Mouse (Mus musculus) thymus, postnatal 14 days (tissue): Measurements from ENCODE around the gene Asic5.

Source experiments
- DNase-seq: peaks from one replicate; pipeline ENCODE4 v3.0.0; 2021

Asic5 gene

DNA sequence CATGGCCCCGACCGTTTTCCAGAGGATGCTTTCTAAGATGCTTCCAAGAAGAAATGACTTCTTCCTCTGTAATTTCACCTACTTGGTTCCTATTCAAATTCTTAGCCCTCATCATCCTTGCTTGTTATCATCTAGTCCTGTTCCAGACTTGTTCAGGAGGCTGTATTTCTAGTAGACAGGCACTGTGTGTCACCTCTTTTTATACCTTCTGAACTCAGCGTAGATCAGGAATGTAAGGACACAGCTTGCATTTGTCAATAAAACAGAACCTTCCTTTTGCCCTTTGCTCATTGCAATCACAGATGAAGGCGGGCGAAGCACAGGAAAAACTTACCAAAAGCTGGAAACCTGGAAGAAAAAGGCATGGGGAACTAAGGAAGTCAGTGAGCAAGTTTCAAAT lies at the start of gene Asic5:
TSS of gene Asic5 (plus strand) at position 301 of the 400 bp plus-strand sequence.
- no peak for DNase-seq

DNA sequence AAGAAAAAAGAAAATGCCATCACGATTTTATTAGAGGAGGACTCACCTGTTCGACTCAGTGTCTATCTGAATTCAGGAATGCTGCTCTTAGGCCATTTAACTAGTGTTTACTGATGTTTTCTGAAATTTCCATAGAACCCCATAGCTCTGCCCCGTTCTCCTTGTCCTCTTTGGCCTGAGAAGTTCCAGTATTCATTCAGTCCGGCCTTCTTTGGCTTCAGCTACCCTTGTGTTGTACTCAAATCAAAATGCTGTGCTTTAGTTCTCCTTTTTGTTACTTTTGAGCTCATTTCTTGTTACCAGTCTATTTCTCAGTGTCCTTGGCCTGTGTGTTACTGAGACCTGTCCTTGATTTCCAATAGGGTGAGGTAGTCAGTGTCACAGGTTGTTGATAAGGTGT lies 48.7 kb upstream of the Asic5 start:
- no peak for DNase-seq

DNA sequence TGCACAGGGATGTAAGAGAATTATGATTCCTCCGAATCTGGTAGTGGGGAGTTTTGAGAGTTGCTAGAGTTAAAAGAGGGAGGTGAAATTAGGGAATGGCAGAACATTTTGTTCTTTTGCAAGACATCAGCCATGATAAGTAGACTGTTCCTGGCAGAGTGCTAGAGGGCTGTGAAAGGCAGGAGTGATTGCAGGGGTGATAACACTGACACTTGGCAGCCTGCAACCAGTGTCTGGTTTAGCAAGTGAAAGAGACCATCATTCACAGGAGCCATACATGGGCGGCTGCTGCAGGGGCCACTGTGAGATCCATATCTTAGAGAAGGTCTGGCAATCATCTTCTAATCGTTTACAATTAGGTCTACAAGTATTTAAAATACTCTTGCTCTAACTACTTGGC lies 43.2 kb upstream of the Asic5 start:
- DNase-seq = no peak

DNA sequence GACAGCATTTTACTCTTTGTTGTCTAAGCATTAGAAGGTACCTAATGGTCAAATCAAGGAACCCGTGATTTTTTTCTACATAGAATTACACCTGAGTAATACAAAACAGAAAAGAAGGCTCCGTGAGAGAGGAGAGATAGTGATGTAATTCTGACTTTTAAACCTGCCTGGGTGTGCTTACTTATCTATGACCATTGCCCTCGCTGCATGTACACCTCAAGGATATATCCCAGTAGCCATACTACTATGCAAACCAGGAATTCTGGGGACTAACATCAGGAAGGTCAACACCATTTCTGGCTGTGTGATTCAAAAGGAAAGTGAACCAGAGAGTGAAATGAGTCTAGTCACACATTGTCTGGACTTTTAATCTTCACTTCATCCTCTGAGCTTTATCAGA lies 39.7 kb upstream of the Asic5 start:
- no peak for DNase-seq

DNA sequence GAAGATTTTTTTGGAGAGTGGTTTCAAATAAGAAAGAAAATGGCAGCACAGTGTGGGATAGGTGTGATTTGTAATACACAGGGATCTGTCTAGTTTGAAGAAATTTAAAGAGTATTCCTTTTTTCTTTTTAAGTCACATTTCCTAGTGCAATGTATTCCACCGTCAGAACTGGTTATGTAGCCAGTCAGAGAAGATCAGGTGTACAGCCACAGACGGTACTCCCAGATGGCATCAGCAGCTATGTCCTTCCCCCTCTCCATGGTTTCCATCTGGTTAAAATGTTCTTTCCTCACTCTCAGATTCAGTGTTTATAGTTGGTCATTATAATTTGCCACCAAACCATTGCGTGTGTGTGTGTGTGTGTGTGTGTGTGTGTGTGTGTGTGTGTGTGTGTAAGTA lies 39.0 kb upstream of the Asic5 start:
- no peak for DNase-seq

DNA sequence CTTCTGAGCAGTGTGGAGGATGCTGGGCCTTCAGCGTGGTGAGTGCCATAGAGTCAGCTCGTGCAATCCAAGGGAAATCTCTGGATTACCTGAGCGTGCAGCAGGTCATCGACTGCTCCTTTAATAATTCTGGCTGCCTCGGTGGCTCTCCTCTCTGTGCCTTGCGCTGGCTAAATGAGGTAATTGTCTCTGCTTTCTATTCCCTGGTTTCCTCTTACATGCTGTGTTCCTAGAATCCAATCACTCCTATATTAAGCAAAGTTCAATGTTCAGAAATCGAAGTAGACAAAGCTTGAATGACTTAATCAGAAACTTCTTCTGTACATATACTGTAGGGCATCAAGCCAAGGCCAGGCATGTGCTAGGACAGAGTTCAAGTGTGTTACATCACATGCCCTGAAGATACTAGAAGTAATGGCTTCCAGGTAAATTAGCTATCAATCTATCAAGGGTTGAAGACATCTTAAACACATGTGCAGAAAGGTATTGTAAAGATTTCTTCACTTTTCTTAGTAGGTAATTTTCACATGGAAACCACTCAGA lies 37.2 kb upstream of the Asic5 start:
- no peak for DNase-seq

DNA sequence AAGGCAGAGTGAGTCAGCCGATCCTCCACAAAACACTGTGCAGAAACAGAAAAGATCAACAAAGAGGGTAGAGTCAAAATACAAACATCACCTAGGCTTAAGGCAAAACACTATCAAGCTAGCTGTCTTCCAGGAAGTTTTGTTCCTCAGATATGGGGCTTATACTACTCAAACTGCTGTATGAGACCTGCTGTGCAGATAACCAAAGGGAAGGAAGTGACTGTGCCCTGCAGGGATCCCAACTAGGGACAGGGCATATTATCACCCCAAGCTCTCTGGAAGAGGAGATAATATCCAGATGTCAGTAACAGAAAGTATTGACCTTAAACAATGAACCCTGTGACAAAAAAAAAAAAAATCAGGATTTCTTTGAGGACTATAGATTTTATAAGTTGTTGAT lies 33.0 kb upstream of the Asic5 start:
- no peak for DNase-seq

DNA sequence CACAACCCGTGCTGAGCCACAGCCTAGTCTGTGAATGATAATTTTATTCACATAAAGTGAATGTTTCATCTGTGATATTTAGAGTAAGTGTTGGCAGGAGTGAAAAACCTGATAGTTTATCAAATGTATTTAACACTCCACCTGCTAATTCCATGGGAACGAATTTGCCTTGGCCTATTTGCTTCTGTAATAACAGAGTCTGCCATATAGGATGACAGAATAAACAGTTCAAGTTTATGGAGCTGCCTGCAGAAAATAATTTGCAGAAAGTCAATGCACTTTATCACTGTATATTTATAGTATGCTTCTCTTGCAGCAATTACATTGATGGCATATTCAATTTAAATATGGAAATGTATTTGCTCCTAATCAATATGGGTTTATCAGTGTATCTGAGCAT lies 30.3 kb upstream of the Asic5 start:
- DNase-seq = no peak

DNA sequence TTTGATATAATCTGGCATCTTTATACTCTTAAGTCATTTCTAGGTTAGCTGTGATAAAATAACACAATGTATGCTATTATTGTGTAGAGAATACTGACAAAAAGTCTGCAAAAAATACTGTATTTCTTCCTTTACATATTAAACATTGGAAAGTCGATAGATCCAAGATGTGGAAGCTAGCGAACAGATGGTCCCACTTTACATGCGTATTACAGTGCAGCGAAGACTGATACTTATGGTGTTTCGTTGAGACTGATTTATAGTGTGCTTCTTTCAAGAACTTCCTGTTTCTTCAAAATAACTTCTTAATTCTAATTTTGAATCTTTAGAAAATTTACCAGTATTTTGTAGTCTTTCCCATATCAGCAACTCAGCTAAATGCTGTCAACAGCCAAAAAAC lies 24.6 kb upstream of the Asic5 start:
- no peak for DNase-seq

DNA sequence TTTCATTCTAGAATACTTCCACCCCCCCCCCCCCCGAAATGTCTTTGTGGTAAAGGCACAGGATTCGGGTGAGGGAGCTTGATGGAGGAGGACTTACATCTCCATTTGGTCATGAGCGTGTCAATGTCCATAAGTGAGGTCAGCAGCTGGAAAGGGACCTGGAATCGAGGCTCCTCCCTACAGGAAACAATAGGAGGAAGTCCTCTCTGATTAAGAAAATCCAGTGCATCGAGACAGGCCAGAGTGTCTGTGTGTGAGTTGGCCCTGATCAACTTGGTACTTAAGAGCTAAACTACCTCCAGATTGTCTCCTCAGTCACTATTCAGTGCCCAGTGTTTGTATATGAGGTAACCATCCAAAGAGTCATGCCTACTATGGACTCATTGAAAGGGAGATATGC lies 20.8 kb upstream of the Asic5 start:
- no peak for DNase-seq

DNA sequence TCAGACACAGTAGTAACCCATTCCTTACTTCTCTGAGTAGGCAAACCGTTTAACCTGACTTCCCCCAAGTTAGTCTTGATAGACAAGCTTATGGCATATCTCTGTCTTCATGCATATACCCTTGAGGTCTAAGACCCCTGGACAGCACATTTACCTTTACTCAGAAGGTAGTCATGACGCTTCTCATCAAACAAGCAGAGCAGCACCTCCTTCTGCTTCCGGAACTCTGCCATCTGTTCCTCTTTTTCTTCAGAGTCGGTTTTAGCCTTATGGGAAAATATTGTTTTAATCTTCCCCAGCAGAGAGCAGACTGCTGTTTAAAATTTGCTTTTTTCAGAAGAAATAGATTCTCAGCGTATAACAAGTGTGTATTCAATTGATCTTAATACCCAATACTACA lies 18.3 kb upstream of the Asic5 start:
- DNase-seq = no peak

DNA sequence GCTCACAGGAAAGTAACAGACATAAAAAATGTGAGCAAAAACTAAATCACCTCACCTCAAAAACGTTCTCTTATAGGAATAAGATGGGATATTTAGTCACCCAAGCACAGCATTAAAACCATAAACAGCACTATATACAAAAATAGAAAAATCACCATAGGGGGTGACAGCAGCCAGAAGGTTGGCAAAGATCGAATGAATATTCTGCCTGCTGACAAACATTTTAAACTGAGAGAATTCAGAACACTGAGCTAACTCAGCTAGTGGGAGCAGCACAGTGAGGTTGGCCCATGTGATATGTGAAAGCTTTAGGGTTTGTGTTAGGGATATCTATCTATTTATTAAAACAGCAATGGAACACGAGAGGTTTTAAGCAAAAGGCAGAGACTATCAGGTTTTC lies 17.5 kb upstream of the Asic5 start:
- no peak for DNase-seq

DNA sequence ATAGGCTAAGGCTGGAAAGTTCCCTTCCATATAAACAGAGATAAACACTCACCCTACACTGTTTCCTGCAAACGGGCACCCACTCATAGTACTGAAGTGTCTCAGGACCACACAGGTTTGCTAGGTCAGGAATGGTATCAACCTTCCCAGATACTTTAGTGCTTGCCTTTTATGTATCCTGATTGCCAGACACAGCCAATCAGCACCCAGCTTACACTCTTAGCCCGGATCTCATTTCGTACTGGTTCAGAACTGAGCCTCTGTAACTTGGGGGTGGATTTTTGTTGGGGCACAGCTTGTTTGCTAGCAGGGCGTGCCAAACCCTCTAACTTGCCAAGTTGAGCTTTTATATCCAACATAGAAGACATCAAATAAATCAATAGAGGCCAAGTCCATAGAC lies 6.5 kb upstream of the Asic5 start:
- DNase-seq = no peak

DNA sequence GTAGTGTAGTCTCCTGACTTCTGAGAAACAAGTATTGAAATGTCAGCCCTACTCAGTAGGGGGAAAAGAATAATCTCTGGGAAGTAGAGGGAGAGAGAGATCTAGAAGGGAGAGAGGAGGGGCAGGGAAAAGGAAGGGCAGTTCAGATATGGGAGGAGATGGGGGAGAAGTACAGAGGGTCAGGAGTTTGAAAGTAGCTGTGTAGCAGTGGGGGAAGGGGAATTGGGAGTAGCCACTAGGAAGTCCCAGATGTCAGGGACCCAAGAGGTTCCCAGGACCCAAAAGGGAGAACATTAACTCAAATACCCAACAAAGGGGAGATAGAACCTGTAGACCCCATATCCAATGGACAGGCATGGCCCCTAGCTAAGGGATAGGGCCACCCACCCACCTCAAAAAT lies 6.0 kb upstream of the Asic5 start, which contains the start of gene Tdo2:
TSS of gene Tdo2 (minus strand) at position 101 of the 400 bp plus-strand sequence.
- no peak for DNase-seq

DNA sequence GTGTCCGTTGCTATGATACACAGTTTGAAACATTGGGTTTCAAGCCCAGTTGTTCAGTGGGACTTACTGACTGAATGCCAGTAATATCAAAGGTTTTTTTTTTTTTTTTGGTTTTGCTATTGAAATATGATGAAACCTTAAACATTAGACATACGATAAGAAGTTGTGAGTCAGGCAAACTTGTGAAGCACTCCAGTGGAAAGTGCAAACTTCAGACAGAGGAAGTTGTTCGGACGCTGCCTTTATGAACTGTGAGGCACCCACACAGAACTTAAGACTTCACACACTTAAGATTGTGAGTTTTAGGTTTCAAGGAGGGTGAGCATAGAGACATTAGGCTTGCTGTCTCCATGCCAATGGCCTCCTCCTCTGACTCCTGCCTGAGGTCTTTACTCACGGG lies 514 bp upstream of the Asic5 start:
- DNase-seq = no peak

DNA sequence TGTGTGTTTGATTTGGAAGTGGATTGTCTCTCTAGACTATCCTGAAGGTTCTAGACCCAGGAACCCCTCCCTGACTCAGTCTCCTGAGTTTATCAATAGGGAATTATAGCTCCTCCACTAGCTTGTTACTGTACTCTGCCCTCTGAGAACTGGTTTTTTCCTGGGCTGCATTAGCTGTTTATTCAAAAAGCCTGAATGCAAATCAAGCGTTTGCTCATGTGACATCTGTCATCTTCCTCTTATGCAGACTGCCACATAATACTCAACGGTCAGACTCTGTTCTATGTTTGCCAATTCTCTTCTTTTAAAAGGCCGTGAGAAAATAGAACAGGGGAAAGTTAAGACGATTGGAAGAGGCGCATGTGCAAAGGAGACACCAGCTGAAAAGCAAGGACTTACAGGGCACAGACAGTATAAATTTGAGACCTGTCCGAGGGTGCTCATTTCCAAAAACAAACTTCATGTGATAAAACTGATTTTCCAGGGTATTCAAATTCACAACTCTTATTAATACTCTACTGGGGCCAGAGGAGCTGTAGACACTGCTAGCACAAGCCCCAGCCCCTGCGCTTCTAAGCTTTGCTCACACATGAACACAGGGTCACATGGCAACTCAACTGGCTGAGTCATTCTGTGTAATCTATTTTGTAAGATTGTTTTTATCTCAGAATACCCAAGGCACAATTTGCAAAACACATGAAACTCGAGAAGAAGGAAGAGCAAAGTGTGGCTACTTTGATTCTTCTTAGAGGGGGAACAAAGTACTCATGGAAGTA lies 1.2 kb downstream of the Asic5 start:
- no peak for DNase-seq

DNA sequence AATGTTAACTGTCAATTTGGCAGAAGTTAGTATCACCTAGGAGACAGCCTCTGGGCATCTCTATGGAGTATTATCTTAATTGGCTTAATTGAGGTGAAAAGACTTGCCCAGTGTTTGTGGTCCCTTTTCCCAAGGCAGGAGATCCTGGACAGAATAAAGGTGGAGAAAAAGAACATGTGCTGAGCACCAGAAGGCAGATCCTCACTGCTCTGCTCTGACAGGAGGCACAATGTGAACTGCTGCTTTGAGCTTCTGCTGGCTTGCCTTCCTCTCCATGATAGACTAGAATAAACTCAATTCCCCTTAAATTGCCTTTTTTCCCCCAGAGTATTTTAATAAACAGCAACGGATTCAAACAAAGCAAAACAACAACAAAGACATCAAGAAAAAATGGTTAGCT lies 3.0 kb downstream of the Asic5 start:
- DNase-seq = no peak

DNA sequence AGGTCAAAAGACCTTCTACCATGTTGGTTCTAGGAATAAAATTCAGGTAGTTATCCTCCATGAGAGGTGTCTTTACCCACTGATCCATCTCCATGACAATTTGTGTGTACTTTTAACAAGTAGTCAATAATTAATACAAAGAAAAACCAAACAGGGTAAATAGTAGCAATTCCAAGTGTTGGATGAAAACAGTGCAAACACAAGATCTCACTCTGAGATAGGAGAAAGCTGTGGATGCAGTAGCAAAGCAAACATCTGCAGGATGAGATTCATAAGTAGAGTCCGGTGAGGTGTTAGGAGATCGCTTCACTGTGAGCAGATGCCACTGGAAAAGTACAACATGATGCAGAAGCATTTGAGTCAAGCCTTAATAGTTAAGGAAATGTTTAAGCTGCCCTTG lies 4.0 kb downstream of the Asic5 start:
- no peak for DNase-seq

DNA sequence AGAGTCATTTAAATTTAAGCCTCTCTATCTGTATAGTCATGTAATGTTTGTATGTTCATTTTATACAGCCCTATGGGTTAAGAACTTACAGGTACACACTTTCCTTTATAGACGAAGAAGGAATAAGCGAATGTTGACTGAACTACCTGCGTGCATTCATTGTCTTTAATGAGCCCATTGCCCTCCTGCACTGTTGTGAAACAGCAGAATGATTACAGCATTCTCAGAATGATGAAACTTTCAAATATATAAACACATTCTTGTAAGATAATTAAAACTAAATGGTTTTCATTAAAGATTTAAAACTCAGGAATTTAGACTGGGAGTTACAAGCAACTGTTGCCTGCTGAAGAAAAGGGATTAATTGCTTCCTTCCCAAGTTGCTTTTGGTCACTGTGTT lies 5.5 kb downstream of the Asic5 start:
- DNase-seq = no peak

DNA sequence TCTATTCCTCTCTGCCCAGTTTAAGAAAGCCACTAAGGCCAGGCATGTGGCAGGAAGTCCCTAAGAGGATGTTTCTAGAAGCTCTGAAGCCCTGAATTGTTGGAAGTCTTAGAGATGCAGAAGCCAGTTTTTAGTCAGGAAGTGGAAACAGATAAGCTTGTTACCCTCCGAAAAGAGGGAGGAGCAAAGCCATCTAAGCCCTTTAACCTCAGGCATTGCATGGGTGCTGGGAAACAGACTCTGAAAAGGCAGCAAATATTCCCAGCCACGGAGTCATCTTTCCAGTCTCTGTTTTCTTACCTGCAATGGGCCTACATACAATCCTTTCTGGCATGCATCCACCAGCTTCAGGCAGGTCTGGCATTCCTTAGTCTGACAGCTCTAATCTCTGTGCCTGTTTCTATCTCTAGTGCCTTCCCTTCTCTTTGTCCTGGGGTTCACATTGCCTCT lies 7.6 kb downstream of the Asic5 start:
- no peak for DNase-seq

DNA sequence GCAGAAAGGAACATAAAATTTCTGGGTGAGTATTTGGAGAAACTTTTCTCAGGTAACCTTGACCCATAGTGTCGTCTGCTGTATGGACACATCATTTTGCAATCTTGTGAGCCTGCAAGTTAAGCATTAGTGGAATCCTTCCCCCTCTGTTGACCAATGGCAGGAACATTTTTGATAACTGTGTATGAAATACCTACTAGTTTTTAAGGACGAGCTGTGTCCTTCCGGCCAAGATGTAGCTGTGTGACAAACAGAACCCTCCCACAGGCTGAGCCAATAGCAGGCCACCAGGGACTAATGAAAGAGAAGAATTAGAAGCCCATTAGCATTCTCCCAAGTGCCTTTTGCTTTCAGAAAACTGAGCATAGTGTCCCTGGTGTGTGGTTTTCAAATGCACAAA lies 8.4 kb downstream of the Asic5 start:
- DNase-seq = no peak

DNA sequence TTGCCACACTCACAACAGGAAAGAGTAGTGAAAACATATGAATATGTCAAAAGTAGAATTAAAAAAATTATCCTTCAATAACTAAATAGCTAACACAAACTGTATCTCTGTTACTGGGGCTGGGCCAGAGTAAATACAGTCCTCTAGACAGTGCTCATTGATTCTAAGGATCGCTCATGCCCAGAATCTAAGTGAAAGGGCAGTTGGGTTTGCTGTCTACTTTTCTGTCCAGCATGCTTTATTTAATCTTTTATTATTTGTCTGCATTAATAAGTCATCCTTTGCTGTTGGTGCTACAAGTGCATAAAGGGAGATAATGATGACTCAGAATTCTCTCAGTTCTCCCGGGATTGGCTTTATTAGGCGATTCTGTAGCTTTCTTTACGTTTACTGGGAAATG lies 13.3 kb downstream of the Asic5 start:
- DNase-seq = no peak

DNA sequence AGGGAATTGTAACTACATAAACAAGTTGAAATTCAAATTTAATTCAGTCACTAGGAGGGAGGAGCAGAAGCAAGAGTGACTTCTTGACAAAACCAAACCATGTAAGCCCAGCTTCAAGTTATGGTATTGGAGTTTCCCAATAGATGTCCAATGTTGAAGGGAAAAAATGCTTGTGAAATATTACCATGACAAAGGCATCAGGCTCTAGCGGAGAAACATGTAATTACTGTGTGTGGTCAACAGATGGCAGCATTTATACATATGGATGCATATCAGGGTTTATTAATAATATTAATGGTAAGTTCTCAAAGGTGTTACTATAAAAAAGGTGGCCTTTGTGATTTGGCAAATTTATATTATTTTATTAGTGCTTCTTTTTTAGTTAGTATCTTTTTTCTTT lies 13.9 kb downstream of the Asic5 start:
- DNase-seq = peak; percentile 20

DNA sequence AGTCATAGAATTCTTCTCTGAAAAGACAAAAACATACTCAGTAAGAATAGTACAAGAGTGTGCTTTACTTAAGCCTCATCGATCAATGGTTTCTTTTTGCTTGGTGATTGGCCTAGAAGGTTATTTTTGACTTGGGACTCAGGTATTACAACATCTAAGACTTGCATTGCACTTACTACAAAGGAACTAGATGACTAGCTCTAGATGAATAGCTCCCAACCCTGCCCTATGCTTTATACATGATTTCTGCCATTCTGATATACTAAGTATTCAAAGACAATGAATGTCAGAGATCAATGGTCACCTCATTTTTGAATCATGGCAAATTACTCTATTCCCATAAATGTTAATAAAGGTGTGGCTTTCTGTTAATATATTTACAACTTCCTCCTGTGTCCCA lies 24.9 kb downstream of the Asic5 start:
- no peak for DNase-seq

DNA sequence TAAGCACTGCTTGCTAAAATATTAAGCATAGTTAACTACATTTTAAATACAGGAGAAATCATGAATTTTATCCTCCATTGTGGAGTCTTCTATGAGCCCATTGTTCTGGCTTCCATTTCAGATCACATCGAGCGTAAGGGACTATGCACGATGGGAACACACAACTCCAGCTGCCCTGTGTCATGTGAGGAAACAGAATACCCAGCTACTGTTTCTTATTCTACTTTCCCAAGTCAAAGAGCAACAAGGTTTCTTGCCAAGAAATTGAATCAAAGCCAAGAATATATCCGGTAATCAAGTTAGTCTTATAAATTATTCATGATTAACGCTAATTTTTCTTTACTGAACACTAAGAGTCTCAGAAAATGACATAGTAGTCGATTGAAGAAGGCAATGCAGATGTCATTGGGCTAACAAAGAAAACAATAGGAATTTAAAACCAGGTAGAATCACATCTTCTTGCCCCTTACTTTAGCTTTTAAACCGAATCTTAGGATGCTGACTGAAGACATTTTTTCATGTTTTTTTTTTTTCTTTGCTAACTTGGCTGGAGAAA lies 32.1 kb downstream of the Asic5 start:
- no peak for DNase-seq
